Mouse (Mus musculus): ENCODE measurements around the gene Olfr1451. TPM values are rescaled to one million over a fixed set of nuclear protein-coding genes. Genes with fewer than 3 reads are reported as not detected.
"Not testable (repeated sequence)": the region's sequence is repeated elsewhere in the genome, so short reads cannot be mapped to it uniquely, and the experiment has no call there.

Gene Olfr1451
- not detected for total RNA-seq (2022)

DNA sequence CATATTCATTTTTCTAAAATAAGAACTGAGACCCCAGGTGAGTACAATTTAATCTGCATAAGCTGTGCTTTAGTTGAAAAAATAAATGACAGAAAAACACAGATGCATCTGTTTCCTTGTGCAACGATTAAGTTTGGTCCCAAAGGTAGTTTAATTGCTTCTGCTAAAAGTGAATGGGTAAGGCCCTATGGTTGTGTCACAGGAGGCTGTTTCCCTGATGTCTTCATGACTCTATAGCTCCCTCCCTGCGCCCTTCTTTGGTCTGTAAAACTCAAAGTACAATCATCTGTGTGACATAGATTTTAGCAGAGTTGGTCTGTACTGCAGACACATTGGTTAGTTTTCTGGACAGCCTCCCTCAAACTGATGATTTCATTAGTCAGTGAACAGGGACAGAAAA, at the start of gene Olfr1451:
Gene Olfr1451, plus strand, starts transcription at position 301 of the 400 bp plus-strand sequence.
- DNase-seq (ENCODE audit: low spot score in 2 of 2) = no peak

GRCm38 (mm10) chr19:12949958-12950357, 44.9 kb upstream of the Olfr1451 start, which contains the start of gene Olfr1450:
Olfr1450 (plus strand) TSS chr19:12950258.
- DNase-seq (ENCODE audit: low spot score in 2 of 2) = no peak

DNA sequence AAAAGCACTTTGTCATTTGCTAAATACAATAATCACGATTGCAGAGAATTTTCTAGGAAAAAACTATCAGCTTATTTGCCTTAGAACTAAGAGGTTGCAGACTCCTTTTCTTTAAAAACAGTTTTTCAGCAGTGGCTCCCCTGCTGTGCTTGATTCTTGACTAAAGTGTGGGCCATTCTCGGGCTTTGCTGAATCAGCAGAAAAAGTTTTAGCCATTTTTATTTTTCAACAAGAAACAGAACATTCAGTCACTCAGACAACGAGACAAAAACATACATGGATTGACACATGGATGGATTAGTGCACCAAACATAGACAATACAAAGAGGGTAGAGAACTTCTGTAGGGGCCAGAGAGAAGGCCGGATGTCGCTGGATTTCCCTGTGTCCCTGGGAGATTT, 24.7 kb upstream of the Olfr1451 start:
- DNase-seq (ENCODE audit: low spot score in 2 of 2) = not testable (repeated sequence)

DNA sequence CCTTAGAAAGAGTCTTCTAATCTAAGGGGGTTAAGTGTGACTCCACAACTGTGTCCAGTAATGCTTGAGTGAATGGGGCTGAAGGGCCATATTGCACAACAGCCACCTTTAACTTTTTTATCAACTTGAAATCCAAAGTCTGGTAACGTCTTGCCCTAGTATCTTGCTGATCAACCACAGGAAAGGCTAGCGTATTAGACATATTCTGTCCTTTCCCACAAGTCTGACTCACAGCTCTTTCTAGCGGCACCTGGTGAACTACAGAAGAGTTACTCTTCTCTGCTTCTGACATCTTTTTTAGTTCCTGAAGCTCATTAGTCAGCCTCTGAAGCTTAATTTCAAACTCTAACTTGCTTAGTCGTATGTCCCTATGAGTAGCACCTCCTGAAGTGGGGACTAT, 2.5 kb upstream of the Olfr1451 start:
- not testable (repeated sequence) for DNase-seq (ENCODE audit: low spot score in 2 of 2)

- DNase-seq (ENCODE audit: low spot score in 2 of 2) = no peak
Observed at GRCm38 (mm10) chr19:13028227-13028626, 33.4 kb downstream of the Olfr1451 start, which contains the start of gene Olfr1453. Olfr1453 (minus strand) TSS chr19:13028327.

Other genes with a start within 250 kb of the Olfr1451 start
- gene Cntf, start 229.4 kb upstream of the Olfr1451 start, total RNA-seq (2022) = 1 to 10 TPM; 3.2 to 4.3 (median 3.4) TPM
- 10 to 100 TPM; 85.2 to 96.0 (median 91.8) TPM for gene Zfp91, start 198.9 kb upstream of the Olfr1451 start, total RNA-seq (2022)
- 1 to 10 TPM; 1.5 to 3.8 (median 2.1) TPM for gene Lpxn, start 198.8 kb upstream of the Olfr1451 start, total RNA-seq (2022)
- not detected for gene Gm5244, start 148.3 kb upstream of the Olfr1451 start, total RNA-seq (2022)
- gene Olfr1444, start 137.7 kb upstream of the Olfr1451 start, total RNA-seq (2022) = not detected
- gene Olfr1445, start 111.2 kb upstream of the Olfr1451 start, total RNA-seq (2022) = not detected
- not detected for gene Olfr1446, start 101.5 kb upstream of the Olfr1451 start, total RNA-seq (2022)
- not detected for gene Olfr1447, start 91.3 kb upstream of the Olfr1451 start, total RNA-seq (2022)
- not detected for gene Olfr1448, start 70.6 kb upstream of the Olfr1451 start, total RNA-seq (2022)
- not detected for gene Olfr1449, start 64.2 kb upstream of the Olfr1451 start, total RNA-seq (2022)
- gene Olfr1450, start 44.8 kb upstream of the Olfr1451 start, total RNA-seq (2022) = not detected
- not detected for gene Olfr1453, start 33.3 kb downstream of the Olfr1451 start, total RNA-seq (2022)
- not detected for gene Olfr1454, start 65.6 kb downstream of the Olfr1451 start, total RNA-seq (2022)
- not detected for gene Olfr1457, start 102.9 kb downstream of the Olfr1451 start, total RNA-seq (2022)
- gene Olfr1458, start 111.8 kb downstream of the Olfr1451 start, total RNA-seq (2022) = not detected
- under 1 TPM; 0.11 to 0.37 (median 0.17) TPM for gene Olfr1459, start 154.5 kb downstream of the Olfr1451 start, total RNA-seq (2022)
- not detected for gene Olfr1461, start 168.0 kb downstream of the Olfr1451 start, total RNA-seq (2022)
- not detected for gene Olfr1462, start 190.7 kb downstream of the Olfr1451 start, total RNA-seq (2022)
- not detected for gene Olfr1463, start 236.3 kb downstream of the Olfr1451 start, total RNA-seq (2022)